Mouse (Mus musculus) limb, embryonic 12.5 days (tissue): Measurements from ENCODE around the gene Syvn1. TPM values are rescaled to one million over a fixed set of nuclear protein-coding genes. Genes with fewer than 3 reads are reported as not detected.
"Not testable (repeated sequence)": the region's sequence is repeated elsewhere in the genome, so short reads cannot be mapped to it uniquely, and the experiment has no call there.

Source experiments
- ATAC-seq: fragments of 200-750 bp; cut with Nextera tagmentation; 2 replicates; pipeline ENCODE4 v1.8.0; 2017; ENCODE audit warnings: low read depth, moderate TSS enrichment; ENCODE audit not compliant: insufficient number of reproducible peaks, insufficient read depth, low FRiP score, low TSS enrichment
- H3K27ac ChIP-seq: fragments of 300-500 bp; sonication (generic); 2 replicates; pipeline ENCODE4 v1.5.1; 2016; ENCODE audit warnings: mild to moderate bottlenecking, moderate library complexity
- H3K27me3 ChIP-seq: fragments of 300-500 bp; sonication (generic); 2 replicates; pipeline ENCODE4 v1.6.1; 2016; ENCODE audit warnings: mild to moderate bottlenecking, moderate library complexity
- H3K36me3 ChIP-seq: fragments of 300-500 bp; sonication (generic); 2 replicates; pipeline ENCODE4 v1.6.1; 2016; ENCODE audit warnings: mild to moderate bottlenecking, moderate library complexity
- H3K4me1 ChIP-seq: fragments of 300-500 bp; sonication (generic); replicated peaks from 2 replicates; pipeline ENCODE4 v1.6.1; 2016
- H3K4me2 ChIP-seq: fragments of 300-500 bp; sonication (generic); 2 replicates; pipeline ENCODE4 v1.6.1; 2016; ENCODE audit warnings: mild to moderate bottlenecking, moderate library complexity
- H3K4me3 ChIP-seq: fragments of 300-500 bp; sonication (generic); replicated peaks from 2 replicates; pipeline ENCODE4 v1.5.1; 2016; ENCODE audit warnings: mild to moderate bottlenecking
- H3K9ac ChIP-seq: fragments of 300-500 bp; sonication (generic); replicated peaks from 2 replicates; pipeline ENCODE4 v1.6.1; 2016; ENCODE audit warnings: mild to moderate bottlenecking, moderate library complexity
- H3K9me3 ChIP-seq: fragments of 300-500 bp; sonication (generic); 2 replicates; pipeline ENCODE4 v1.6.1; 2016; ENCODE audit warnings: mild to moderate bottlenecking, moderate library complexity
- whole genome bisulfite sequencing: fragments of 180-500 bp; shearing (Covaris S2); methylation state at CpG from one replicate; pipeline ENCODE4 v1.1.7; 2016; 5-methylcytosine and 5-hydroxymethylcytosine counted together
- polyA plus RNA-seq: library from polyadenylated mRNA; unstranded; fragments of >200 nt; fragmentation: Nextera tagmentation; extraction: Ambion mirVana; gene quantifications from 2 replicates; pipeline ENCODE4 v1.2.1, GENCODE M21; 2016

Gene Syvn1
- polyA plus RNA-seq, 1 experiment from 2014 or later, result 25.1 TPM

- 86% methylated on average over 9 of the region's 9 CpGs for WGBS
- no peaks in the 10 kb centered on the region for H3K36me3 ChIP-seq
- no peak overlapping the region for H3K4me2 ChIP-seq
- H3K27me3 ChIP-seq, result no peaks in the 10 kb centered on the region
- no peaks in the 10 kb centered on the region for H3K9me3 ChIP-seq
- ATAC-seq, result no peak
- H3K4me1 ChIP-seq, result peaks cover 7% of the 10 kb centered on the region
- no peak overlapping the region for H3K27ac ChIP-seq
- no peak overlapping the region for H3K4me3 ChIP-seq
- no peak overlapping the region; the same call in 1 of the 2 replicates for H3K9ac ChIP-seq
Observed at GRCm38 (mm10) chr19:6042293-6042692, 4.1 kb upstream of the Syvn1 start.

- H3K4me3 ChIP-seq, H3K27ac ChIP-seq, ATAC-seq, H3K4me2 ChIP-seq, H3K27me3 ChIP-seq, H3K9me3 ChIP-seq, H3K9ac ChIP-seq: not testable (repeated sequence)
- Histone ChIP-seq H3K4me1 (peaks cover 18% of the 10 kb centered on the region), H3K36me3 (peaks cover 10% of the 10 kb centered on the region)
- 73% methylated on average over 4 of the region's 4 CpGs for WGBS
Observed at GRCm38 (mm10) chr19:6044102-6044501, 2.3 kb upstream of the Syvn1 start.

GRCm38 (mm10) chr19:6045366-6046293 lies 746 bp upstream of the Syvn1 start:
- peaks cover 18% of the 10 kb centered on the region for H3K4me1 ChIP-seq
- peak overlapping the region; percentile 98 for H3K27ac ChIP-seq
- peak overlapping the region; percentile 82 for H3K4me2 ChIP-seq
- peak overlapping the region; percentile 88 for H3K9ac ChIP-seq
- peak overlapping the region; percentile 95 for H3K4me3 ChIP-seq
- peak; percentile 47; the same call in 1 of the 2 replicates for ATAC-seq
- no peaks in the 10 kb centered on the region for H3K9me3 ChIP-seq
- peaks cover 26% of the 10 kb centered on the region for H3K36me3 ChIP-seq
- 21% methylated on average over 20 of the region's 20 CpGs for WGBS
- no peaks in the 10 kb centered on the region for H3K27me3 ChIP-seq

GRCm38 (mm10) chr19:6047154-6047898 lies 950 bp downstream of the Syvn1 start:
- 0 out of 2 replicates have a peak, but pooled peaks have one; percentile 16 for ATAC-seq
- 2% methylated on average over 42 of the region's 44 CpGs for WGBS
- Histone ChIP-seq H3K4me1 (peaks cover 18% of the 10 kb centered on the region), H3K9me3 (no peaks in the 10 kb centered on the region), H3K4me3 (peak overlapping the region; percentile 95), H3K27me3 (no peaks in the 10 kb centered on the region), H3K4me2 (peak overlapping the region; percentile 82), H3K36me3 (peaks cover 43% of the 10 kb centered on the region), H3K9ac (peak overlapping the region; percentile 88), H3K27ac (peak overlapping the region; percentile 98)

GRCm38 (mm10) chr19:6047899-6048166 lies 1.5 kb downstream of the Syvn1 start:
- H3K27ac ChIP-seq, result no peak overlapping the region
- H3K4me3 ChIP-seq, result peak overlapping the region; percentile 95
- peak overlapping the region; percentile 88 for H3K9ac ChIP-seq
- H3K27me3 ChIP-seq, result no peaks in the 10 kb centered on the region
- 88% methylated on average over 8 of the region's 8 CpGs for WGBS
- ATAC-seq, result no peak
- peak overlapping the region; percentile 82 for H3K4me2 ChIP-seq
- peaks cover 18% of the 10 kb centered on the region for H3K4me1 ChIP-seq
- H3K9me3 ChIP-seq, result no peaks in the 10 kb centered on the region
- H3K36me3 ChIP-seq, result peaks cover 48% of the 10 kb centered on the region

GRCm38 (mm10) chr19:6048681-6049410 lies 2.5 kb downstream of the Syvn1 start:
- H3K27ac ChIP-seq, result no peak overlapping the region
- ATAC-seq, result no peak
- H3K4me3 ChIP-seq, result peak overlapping the region; percentile 95; the same call in 1 of the 2 replicates
- no peaks in the 10 kb centered on the region for H3K9me3 ChIP-seq
- H3K27me3 ChIP-seq, result no peaks in the 10 kb centered on the region
- no peak overlapping the region for H3K9ac ChIP-seq
- peaks cover 58% of the 10 kb centered on the region for H3K36me3 ChIP-seq
- H3K4me2 ChIP-seq, result no peak overlapping the region
- 92% methylated on average over 11 of the region's 11 CpGs for WGBS
- H3K4me1 ChIP-seq, result peaks cover 18% of the 10 kb centered on the region

- Histone ChIP-seq H3K4me2 (no peak overlapping the region), H3K9ac (no peak overlapping the region), H3K27me3 (no peaks in the 10 kb centered on the region), H3K27ac (no peak overlapping the region), H3K9me3 (no peaks in the 10 kb centered on the region), H3K4me3 (no peak overlapping the region), H3K4me1 (peaks cover 19% of the 10 kb centered on the region), H3K36me3 (peaks cover 78% of the 10 kb centered on the region)
- 89% methylated on average over 7 of the region's 7 CpGs for WGBS
- ATAC-seq, result no peak
Observed at GRCm38 (mm10) chr19:6052516-6052915, 6.1 kb downstream of the Syvn1 start.

GRCm38 (mm10) chr19:6054296-6054695 lies 7.9 kb downstream of the Syvn1 start:
- WGBS, result 86% methylated on average over 5 of the region's 5 CpGs
- no peak overlapping the region for H3K9ac ChIP-seq
- H3K4me3 ChIP-seq, result no peak overlapping the region
- H3K27me3 ChIP-seq, result no peaks in the 10 kb centered on the region
- H3K4me1 ChIP-seq, result peaks cover 16% of the 10 kb centered on the region
- peaks cover 74% of the 10 kb centered on the region for H3K36me3 ChIP-seq
- no peak overlapping the region for H3K4me2 ChIP-seq
- no peak for ATAC-seq
- no peak overlapping the region for H3K27ac ChIP-seq
- H3K9me3 ChIP-seq, result no peaks in the 10 kb centered on the region

- no peak for ATAC-seq
- H3K9ac ChIP-seq, result peak overlapping the region; percentile 92
- WGBS, result 66% methylated on average over 4 of the region's 4 CpGs
- peak overlapping the region; percentile 86 for H3K4me2 ChIP-seq
- H3K27ac ChIP-seq, result no peak overlapping the region
- H3K4me3 ChIP-seq, result peak overlapping the region; percentile 86
- H3K36me3 ChIP-seq, result peaks cover 59% of the 10 kb centered on the region
- peaks cover 16% of the 10 kb centered on the region for H3K4me1 ChIP-seq
- H3K9me3 ChIP-seq, result no peaks in the 10 kb centered on the region
- no peaks in the 10 kb centered on the region for H3K27me3 ChIP-seq
Observed at GRCm38 (mm10) chr19:6056696-6057095, 10.3 kb downstream of the Syvn1 start.

GRCm38 (mm10) chr19:6057313-6058096 lies 11.1 kb downstream of the Syvn1 start, which contains the start of the genes Mrpl49 and Fau:
TSS of gene Mrpl49 (minus strand) at chr19:6057785.
TSS of gene Fau (plus strand) at chr19:6057844.
- H3K9ac ChIP-seq, result peak within 1 kb of the TSS; percentile 92
- WGBS, result under 1% methylated on average over 61 of the region's 63 CpGs
- H3K4me1 ChIP-seq, result peaks cover 24% of the 10 kb centered on the region
- H3K27me3 ChIP-seq, result no peaks in the 10 kb centered on the region
- ATAC-seq, result peak; percentile 76
- H3K9me3 ChIP-seq, result no peaks in the 10 kb centered on the region
- H3K27ac ChIP-seq, result peak within 1 kb of the TSS; percentile 73
- peak within 1 kb of the TSS; percentile 86 for H3K4me3 ChIP-seq
- peaks cover 51% of the 10 kb centered on the region for H3K36me3 ChIP-seq
- H3K4me2 ChIP-seq, result peak within 1 kb of the TSS; percentile 86
